Mouse (Mus musculus): ENCODE data around the gene Ccn6. TPM values are rescaled to one million over a fixed set of nuclear protein-coding genes. Genes with fewer than 3 reads are reported as not detected.

Gene Ccn6
- total RNA-seq, 2 experiments from 2014 or later, result 0.23 to 0.60 TPM

Other genes starting within 250 kb of the Ccn6 start
- 1 to 10 TPM; 8.6 to 9.5 TPM for gene Lama4, start 198.3 kb downstream of the Ccn6 start, total RNA-seq (2021)
- gene Fam229b, start 29.9 kb downstream of the Ccn6 start, total RNA-seq (2021), result 10 to 100 TPM; 14.5 to 14.7 TPM
- gene Tube1, start 29.8 kb downstream of the Ccn6 start, total RNA-seq (2021), result 1 to 10 TPM; 2.5 to 3.0 TPM
- gene Fyn, start 205.1 kb upstream of the Ccn6 start, total RNA-seq (2021), result 100 to 1,000 TPM; 107 TPM